ENCODE assay signal across 18 mouse cellular contexts in the genomic region with DNA sequence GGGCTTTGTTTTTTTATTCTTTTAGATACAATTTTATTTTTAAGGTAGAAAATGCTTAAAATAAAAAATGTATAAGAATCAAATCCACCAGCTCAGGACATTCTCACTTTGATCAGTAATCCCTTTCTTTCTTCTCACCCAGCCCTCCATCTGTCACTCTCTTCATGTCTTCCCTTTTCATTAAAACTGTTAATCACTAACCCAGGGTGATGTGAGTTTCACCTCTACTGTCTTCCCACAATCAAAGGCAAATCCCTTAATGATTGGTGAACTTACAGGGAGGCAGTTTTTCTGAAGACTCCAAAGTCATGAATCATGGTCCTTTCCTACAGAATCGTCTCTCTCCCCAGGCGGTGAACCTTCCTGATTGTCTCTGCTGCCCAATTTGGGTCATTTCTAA.
"Had no signal": no experiment of that assay in that cellular context is flagged by ENCODE, and none has a peak within 500 bp of the region (broad histone marks: within the 10 kb centered on the region; RNA-seq: fewer than 3 reads in every experiment).

No protein-coding gene starts in this region.

- H3K27ac ChIP-seq: liver, embryonic 15.5 days; lung, embryonic 15.5 days; macrophage; neural tube, embryonic 12.5 days; stomach, embryonic 15.5 days; stomach, postnatal 0 days had no signal

- H3K27me3 ChIP-seq: liver, embryonic 15.5 days; lung, embryonic 15.5 days; megakaryocyte, embryonic 14.5 days; neural tube, embryonic 12.5 days; stomach, embryonic 15.5 days had no signal

- H3K4me1 ChIP-seq: liver, embryonic 15.5 days; neural tube, embryonic 12.5 days; stomach, embryonic 15.5 days had no signal

- H3K4me3 ChIP-seq: liver, embryonic 15.5 days; lung, embryonic 15.5 days; megakaryocyte, embryonic 14.5 days; neural tube, embryonic 12.5 days; stomach, embryonic 15.5 days had no signal

- H3K36me3 ChIP-seq: liver, embryonic 15.5 days; lung, embryonic 15.5 days; stomach, embryonic 15.5 days had no signal

- H3K4me2 ChIP-seq: liver, embryonic 15.5 days; lung, embryonic 15.5 days; midbrain, embryonic 11.5 days; neural tube, embryonic 12.5 days; stomach, embryonic 15.5 days had no signal

- ATAC-seq: liver, postnatal 0 days; lung, postnatal 0 days had no signal

- H3K9ac ChIP-seq: liver, embryonic 15.5 days; liver, postnatal 0 days; lung, embryonic 15.5 days; neural tube, embryonic 12.5 days; stomach, embryonic 15.5 days had no signal

- DNase-seq: liver, postnatal 0 days; lung, adult 2 months; lung, postnatal 14 days; lung, postnatal 36 days; midbrain, embryonic 14.5 days; right cerebral cortex, postnatal 14 days; thymus, adult 2 months; thymus, postnatal 25 days; thymus, postnatal 4 days had no signal

- H3K9me3 ChIP-seq: liver, embryonic 15.5 days; lung, embryonic 15.5 days; megakaryocyte, embryonic 14.5 days; neural tube, embryonic 12.5 days; stomach, embryonic 15.5 days had no signal
